Mouse (Mus musculus) right cerebral cortex, postnatal 4 days (tissue): ENCODE measurements around the gene Antxr1.

Experiments
- DNase-seq: peaks from one replicate; pipeline ENCODE4 v3.0.0-alpha.2; 2022

The Antxr1 gene

GRCm38 (mm10) chr6:87183159-87183558 lies 152.5 kb downstream of the Antxr1 start:
- peak; percentile 76 for DNase-seq

GRCm38 (mm10) chr6:87182736-87183135 lies 152.9 kb downstream of the Antxr1 start:
- DNase-seq: no peak

- no peak for DNase-seq
Measured at GRCm38 (mm10) chr6:87171461-87171860, 164.2 kb downstream of the Antxr1 start.

- DNase-seq: no peak
Measured at GRCm38 (mm10) chr6:87170875-87171274, 164.7 kb downstream of the Antxr1 start.

GRCm38 (mm10) chr6:87170277-87170676 lies 165.3 kb downstream of the Antxr1 start:
- no peak for DNase-seq

- no peak for DNase-seq
Measured at GRCm38 (mm10) chr6:87168021-87168420, 167.6 kb downstream of the Antxr1 start.

- no peak for DNase-seq
Measured at GRCm38 (mm10) chr6:87166673-87167305, 168.8 kb downstream of the Antxr1 start.

- DNase-seq: no peak
Measured at GRCm38 (mm10) chr6:87165536-87166311, 169.9 kb downstream of the Antxr1 start.

GRCm38 (mm10) chr6:87161391-87162263 lies 174.0 kb downstream of the Antxr1 start:
- DNase-seq: no peak

GRCm38 (mm10) chr6:87160196-87160595 lies 175.4 kb downstream of the Antxr1 start:
- no peak for DNase-seq

- DNase-seq: no peak
Measured at GRCm38 (mm10) chr6:87158062-87158623, 177.5 kb downstream of the Antxr1 start.

GRCm38 (mm10) chr6:87153836-87154235 lies 181.8 kb downstream of the Antxr1 start:
- DNase-seq: no peak

GRCm38 (mm10) chr6:87153231-87153580 lies 182.4 kb downstream of the Antxr1 start:
- DNase-seq: no peak

GRCm38 (mm10) chr6:87152461-87153230 lies 183.0 kb downstream of the Antxr1 start:
- no peak for DNase-seq

GRCm38 (mm10) chr6:87151427-87151826 lies 184.2 kb downstream of the Antxr1 start:
- no peak for DNase-seq

GRCm38 (mm10) chr6:87150471-87150870 lies 185.2 kb downstream of the Antxr1 start:
- DNase-seq: no peak

- DNase-seq: no peak
Measured at GRCm38 (mm10) chr6:87147921-87148320, 187.7 kb downstream of the Antxr1 start.

GRCm38 (mm10) chr6:87143594-87143993 lies 192.0 kb downstream of the Antxr1 start:
- no peak for DNase-seq

- no peak for DNase-seq
Measured at GRCm38 (mm10) chr6:87142239-87142638, 193.4 kb downstream of the Antxr1 start.

- no peak for DNase-seq
Measured at GRCm38 (mm10) chr6:87139796-87140553, 195.6 kb downstream of the Antxr1 start.

- DNase-seq: no peak
Measured at GRCm38 (mm10) chr6:87138479-87138878, 197.1 kb downstream of the Antxr1 start.
